Mouse (Mus musculus) kidney, embryonic 14.5 days (tissue): Measurements from ENCODE around the gene Rps25. TPM values are rescaled to one million over a fixed set of nuclear protein-coding genes. Genes with fewer than 3 reads are reported as not detected.
A peak's percentile ranks its signal among the peaks of the same experiment; 100 is the strongest.
"Not testable (repeated sequence)": the region's sequence is repeated elsewhere in the genome, so short reads cannot be mapped to it uniquely, and the experiment has no call there.

Experiments
- ATAC-seq: fragments of 200-750 bp; cut with Nextera tagmentation; 2 replicates; pipeline ENCODE4 v1.8.0; 2017; ENCODE audit warnings: moderate number of reproducible peaks, mild to moderate bottlenecking, moderate TSS enrichment, moderate library complexity; ENCODE audit not compliant: low FRiP score, low TSS enrichment
- H3K27ac ChIP-seq: fragments of 300-500 bp; sonication (generic); 2 replicates; pipeline ENCODE4 v1.5.1; 2014; ENCODE audit warnings: low read depth, mild to moderate bottlenecking, low read length, moderate library complexity, mixed read lengths
- H3K27me3 ChIP-seq: fragments of 300-500 bp; sonication (generic); 2 replicates; pipeline ENCODE4 v1.6.1; 2014; ENCODE audit warnings: mild to moderate bottlenecking, low read length; ENCODE audit not compliant: control insufficient read depth, insufficient read depth
- H3K36me3 ChIP-seq: fragments of 300-500 bp; sonication (generic); 2 replicates; pipeline ENCODE4 v1.6.1; 2014; ENCODE audit warnings: low read length, mixed read lengths; ENCODE audit not compliant: control insufficient read depth, insufficient read depth
- H3K4me1 ChIP-seq: fragments of 300-500 bp; sonication (generic); 2 replicates; pipeline ENCODE4 v1.6.1; 2014; ENCODE audit warnings: low read length, mixed read lengths; ENCODE audit not compliant: control insufficient read depth, insufficient read depth
- H3K4me2 ChIP-seq: fragments of 300-500 bp; sonication (generic); replicated peaks from 2 replicates; pipeline ENCODE4 v1.6.1; 2014; ENCODE audit warnings: low read depth, mild to moderate bottlenecking, low read length
- H3K4me3 ChIP-seq: fragments of 300-500 bp; sonication (generic); 2 replicates; pipeline ENCODE4 v1.5.1; 2014; ENCODE audit warnings: mild to moderate bottlenecking, low read length
- H3K9ac ChIP-seq: fragments of 300-500 bp; sonication (generic); 2 replicates; pipeline ENCODE4 v1.6.1; 2014; ENCODE audit warnings: low read depth, mild to moderate bottlenecking, low read length, moderate library complexity
- H3K9me3 ChIP-seq: fragments of 300-500 bp; sonication (generic); 2 replicates; pipeline ENCODE4 v1.6.1; 2016; ENCODE audit warnings: low read length; ENCODE audit not compliant: control insufficient read depth
- WGBS: fragments of 180-500 bp; shearing (Covaris S2); extraction: QIAGEN DNeasy Blood & Tissue Kit; methylation state at CpG from one replicate; pipeline ENCODE4 v1.1.7; 2014; 5-methylcytosine and 5-hydroxymethylcytosine counted together
- polyA plus RNA-seq: library from polyadenylated mRNA; unstranded; fragments of >200 nt; fragmentation: Nextera tagmentation; extraction: Ambion mirVana; gene quantifications from 2 replicates; pipeline ENCODE4 v1.2.1, GENCODE M21; 2014

Rps25 gene
- 2,593 and 3,221 TPM in 2 replicates for polyA plus RNA-seq

- H3K4me1 ChIP-seq = no peaks in the 10 kb centered on the region
- H3K27ac ChIP-seq = peak within 1 kb of the TSS; percentile 97
- H3K4me2 ChIP-seq = peak within 1 kb of the TSS; percentile 68
- peak within 1 kb of the TSS; percentile 89 for H3K4me3 ChIP-seq
- peaks cover 70% of the 10 kb centered on the region for H3K36me3 ChIP-seq
- H3K27me3 ChIP-seq = no peaks in the 10 kb centered on the region
- H3K9ac ChIP-seq = peak within 1 kb of the TSS; percentile 92
- no peaks in the 10 kb centered on the region for H3K9me3 ChIP-seq
- WGBS = under 1% methylated on average over 51 of the region's 51 CpGs
- ATAC-seq = peak; percentile 97
Observed at GRCm38 (mm10) chr9:44406906-44407751, at the start of gene Rps25, which contains the start of gene Trappc4. TSS of gene Rps25 (plus strand) at chr9:44407139. TSS of gene Trappc4 (minus strand) at chr9:44407600.

DNA sequence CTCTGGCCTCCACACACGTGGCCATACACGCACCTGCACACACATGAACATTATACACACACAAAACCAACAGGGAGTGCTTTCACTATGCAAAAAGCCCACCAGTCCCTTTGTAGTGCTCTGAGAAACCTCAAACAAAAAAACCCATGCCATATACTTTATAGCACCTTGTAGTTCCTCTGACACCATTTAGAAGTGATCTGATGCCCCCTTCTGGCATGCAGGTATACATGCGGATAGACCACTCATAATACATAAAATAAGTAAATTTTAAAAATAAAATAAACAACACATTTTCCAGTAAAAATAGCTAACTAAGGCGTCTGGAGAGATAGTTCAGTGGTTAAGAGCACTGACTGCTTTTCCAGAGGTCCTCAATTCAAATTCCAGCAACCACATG, 49.7 kb upstream of the Rps25 start:
- no peaks in the 10 kb centered on the region for H3K9me3 ChIP-seq
- 75% methylated on average over 4 of the region's 4 CpGs for WGBS
- ATAC-seq = no peak
- H3K9ac ChIP-seq = no peak overlapping the region
- H3K4me2 ChIP-seq = no peak overlapping the region
- H3K36me3 ChIP-seq = peaks cover 71% of the 10 kb centered on the region
- no peaks in the 10 kb centered on the region for H3K27me3 ChIP-seq
- no peak overlapping the region for H3K27ac ChIP-seq
- no peak overlapping the region for H3K4me3 ChIP-seq
- peaks cover 6% of the 10 kb centered on the region; the same call in 1 of the 2 replicates for H3K4me1 ChIP-seq

DNA sequence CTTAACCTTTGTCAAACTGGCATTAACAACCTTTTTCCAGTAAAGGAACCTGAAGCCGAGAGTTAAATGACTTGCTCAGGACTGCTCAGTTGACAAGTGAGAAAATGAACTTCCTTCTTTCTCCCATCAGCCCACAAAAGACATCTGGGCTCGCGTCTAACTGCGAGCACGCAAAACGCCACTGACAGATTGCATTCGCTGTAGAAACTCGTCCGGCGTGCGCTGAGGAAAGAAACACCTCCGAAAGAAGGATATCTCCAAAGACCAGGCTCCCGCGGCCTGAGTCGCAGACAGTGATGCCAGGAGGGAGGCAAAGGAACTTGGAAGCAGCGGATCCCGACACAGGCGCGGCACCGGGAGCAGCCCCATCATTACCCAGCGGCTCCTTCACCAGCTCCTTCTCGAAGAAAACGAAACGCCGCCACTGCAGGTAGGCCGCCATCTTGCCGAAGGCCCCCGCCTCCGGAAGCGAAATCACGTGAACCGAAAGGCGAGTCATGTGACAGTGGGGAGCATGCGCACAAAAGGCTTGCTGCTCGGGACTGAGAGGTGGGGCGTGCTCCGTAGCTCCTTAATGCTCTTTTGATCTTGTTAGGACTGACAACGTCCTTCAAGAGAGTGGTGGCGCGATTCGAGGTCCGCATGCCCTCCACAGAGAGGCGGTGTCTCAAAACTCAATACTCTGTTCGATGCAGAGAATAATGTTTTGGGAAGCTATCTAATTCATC, 45.6 kb upstream of the Rps25 start, which contains the start of gene Vps11:
TSS of gene Vps11 (minus strand) at position 481 of the 728 bp plus-strand sequence.
- WGBS = 1% methylated on average over 44 of the region's 44 CpGs
- Histone ChIP-seq H3K4me1 (peaks cover 6% of the 10 kb centered on the region; the same call in 1 of the 2 replicates), H3K27ac (peak within 1 kb of the TSS; percentile 7; the same call in 1 of the 2 replicates), H3K9me3 (no peaks in the 10 kb centered on the region), H3K9ac (peak within 1 kb of the TSS; percentile 65), H3K36me3 (peaks cover 29% of the 10 kb centered on the region), H3K27me3 (no peaks in the 10 kb centered on the region), H3K4me2 (peak within 1 kb of the TSS; percentile 65), H3K4me3 (peak within 1 kb of the TSS; percentile 68)
- ATAC-seq = peak; percentile 93

DNA sequence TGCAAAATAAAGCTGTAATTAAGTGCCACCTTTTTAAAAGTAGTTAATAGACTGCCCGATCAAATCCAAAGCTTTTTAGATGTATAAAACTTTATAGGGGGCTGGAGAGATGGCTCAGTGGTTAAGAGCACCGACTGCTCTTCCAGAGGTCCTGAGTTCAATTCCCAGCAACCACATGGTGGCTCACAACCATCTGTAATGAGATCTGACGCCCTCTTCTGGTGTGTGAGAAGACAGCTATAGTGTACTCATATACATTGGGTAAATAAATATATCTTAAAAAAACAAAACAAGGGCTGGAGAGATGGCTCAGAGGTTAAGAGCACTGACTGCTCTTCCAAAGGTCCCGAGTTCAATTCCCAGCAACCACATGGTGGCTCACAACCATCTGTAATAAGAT, 45.0 kb upstream of the Rps25 start:
- 45% methylated on average over 4 of the region's 4 CpGs for WGBS
- H3K9me3 ChIP-seq, H3K4me1 ChIP-seq, H3K27me3 ChIP-seq: not testable (repeated sequence)
- peak overlapping the region; percentile 65 for H3K4me2 ChIP-seq
- peak overlapping the region; percentile 7; the same call in 1 of the 2 replicates for H3K27ac ChIP-seq
- H3K36me3 ChIP-seq = peaks cover 24% of the 10 kb centered on the region
- 0 out of 2 replicates have a peak, but pooled peaks have one; percentile 9 for ATAC-seq
- peak overlapping the region; percentile 68 for H3K4me3 ChIP-seq
- H3K9ac ChIP-seq = peak overlapping the region; percentile 65; the same call in 1 of the 2 replicates

DNA sequence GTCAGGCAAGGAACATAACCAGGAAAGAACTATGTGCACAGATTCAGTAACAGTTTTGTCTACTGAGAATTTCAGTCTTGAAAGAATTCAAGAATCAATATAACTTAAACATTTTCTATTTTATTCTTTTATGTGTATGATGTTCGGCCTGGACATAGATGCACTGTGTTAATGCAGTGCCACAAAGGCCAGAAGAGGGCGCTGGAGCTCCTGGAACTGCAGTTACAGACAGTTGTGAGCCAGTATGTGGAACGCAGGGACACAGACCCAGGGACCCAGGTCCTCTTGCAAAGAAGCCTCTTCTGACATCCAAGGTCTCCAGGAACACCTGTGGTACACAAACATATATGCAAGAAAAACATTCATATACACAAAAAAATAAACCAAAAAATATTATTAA, 42.5 kb upstream of the Rps25 start:
- no peaks in the 10 kb centered on the region for H3K27me3 ChIP-seq
- H3K9me3 ChIP-seq = no peaks in the 10 kb centered on the region
- no peak overlapping the region for H3K4me2 ChIP-seq
- H3K4me3 ChIP-seq = no peak overlapping the region
- H3K36me3 ChIP-seq = peaks cover 3% of the 10 kb centered on the region
- no peak for ATAC-seq
- no peak overlapping the region for H3K9ac ChIP-seq
- H3K4me1 ChIP-seq = peaks cover 6% of the 10 kb centered on the region; the same call in 1 of the 2 replicates
- WGBS = 69% methylated on average over 3 of the region's 3 CpGs
- H3K27ac ChIP-seq = no peak overlapping the region

DNA sequence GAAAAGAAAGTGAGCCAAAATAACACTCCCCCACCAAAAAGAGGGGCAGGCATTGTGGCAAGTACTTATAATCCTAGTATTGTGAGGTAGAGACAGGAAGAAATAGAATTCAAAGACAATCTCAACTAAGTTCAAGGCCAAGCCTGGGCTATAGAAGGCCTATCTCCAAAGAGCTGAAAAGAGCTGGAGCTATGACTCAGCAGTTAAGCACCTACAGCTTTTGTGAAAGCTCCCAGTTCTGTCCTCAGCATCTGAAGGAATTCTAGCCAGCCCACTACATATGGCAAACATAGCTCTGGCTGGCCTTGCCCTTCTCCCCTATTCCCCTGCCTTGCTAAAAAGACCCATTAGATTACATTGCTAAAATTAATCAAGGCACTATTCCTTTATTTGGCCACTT, 33.6 kb upstream of the Rps25 start:
- H3K4me3 ChIP-seq = no peak overlapping the region
- H3K9me3 ChIP-seq = no peaks in the 10 kb centered on the region
- H3K27me3 ChIP-seq = no peaks in the 10 kb centered on the region
- peaks cover 3% of the 10 kb centered on the region; the same call in 1 of the 2 replicates for H3K4me1 ChIP-seq
- ATAC-seq = no peak
- H3K9ac ChIP-seq = no peak overlapping the region
- no peak overlapping the region for H3K27ac ChIP-seq
- H3K4me2 ChIP-seq = no peak overlapping the region
- H3K36me3 ChIP-seq = no peaks in the 10 kb centered on the region

DNA sequence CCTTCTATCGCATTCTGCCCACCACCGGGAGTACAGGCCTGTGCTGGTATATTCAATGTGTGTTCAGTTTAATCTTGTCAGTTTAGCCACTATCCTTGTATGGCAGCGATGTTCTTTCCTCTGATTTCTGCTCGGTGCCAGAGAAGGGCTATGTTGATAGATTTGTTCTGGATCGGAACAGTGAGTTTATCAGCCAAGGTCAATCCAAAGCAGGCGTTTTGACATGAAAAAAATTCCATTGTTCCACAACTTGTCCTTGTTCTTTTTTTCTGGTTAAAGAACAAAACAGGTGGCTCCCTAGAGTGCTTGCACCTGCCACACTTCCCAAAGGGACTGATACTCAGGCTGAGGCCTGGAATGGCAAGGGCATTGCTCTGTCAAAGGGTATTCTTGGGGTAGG, 30.8 kb upstream of the Rps25 start:
- peaks cover 16% of the 10 kb centered on the region; the same call in 1 of the 2 replicates for H3K4me1 ChIP-seq
- H3K9me3 ChIP-seq = no peaks in the 10 kb centered on the region
- no peak overlapping the region for H3K9ac ChIP-seq
- no peak overlapping the region for H3K4me3 ChIP-seq
- WGBS = 88% methylated on average over 6 of the region's 6 CpGs
- H3K36me3 ChIP-seq = peaks cover 6% of the 10 kb centered on the region; the same call in 1 of the 2 replicates
- no peak overlapping the region for H3K4me2 ChIP-seq
- H3K27ac ChIP-seq = no peak overlapping the region
- no peaks in the 10 kb centered on the region for H3K27me3 ChIP-seq
- ATAC-seq = no peak

DNA sequence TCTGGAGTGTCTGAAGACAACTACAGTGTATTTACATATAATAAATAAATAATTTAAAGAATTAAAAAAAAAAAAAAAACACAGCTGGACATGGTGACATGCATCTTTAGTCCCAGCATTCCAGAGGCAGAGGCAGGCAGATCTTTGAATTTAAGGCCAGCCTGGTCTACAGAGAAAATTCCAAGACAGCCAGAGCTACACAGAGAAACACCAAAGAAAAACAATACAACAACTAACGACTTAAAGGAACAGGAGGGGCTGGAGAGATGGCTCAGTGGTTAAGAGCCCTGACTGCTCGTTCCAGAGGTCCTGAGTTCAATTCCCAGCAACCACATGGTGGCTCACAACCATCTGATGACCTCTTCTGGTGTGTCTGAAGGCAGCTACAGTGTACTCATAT, 29.6 kb upstream of the Rps25 start:
- not testable (repeated sequence) for H3K4me2 ChIP-seq, ATAC-seq, H3K9ac ChIP-seq, H3K27ac ChIP-seq, H3K4me3 ChIP-seq, H3K9me3 ChIP-seq, H3K27me3 ChIP-seq
- 84% methylated on average over 2 of the region's 2 CpGs for WGBS
- H3K4me1 ChIP-seq = peaks cover 16% of the 10 kb centered on the region; the same call in 1 of the 2 replicates
- H3K36me3 ChIP-seq = peaks cover 18% of the 10 kb centered on the region
